ENCODE assay signal across 19 mouse cellular contexts in genomic region chr10:26364326-26364856, GRCm38 (mm10). TPM values are rescaled to one million over a fixed set of nuclear protein-coding genes. Genes with fewer than 3 reads are reported as not detected.
DNase-seq lines count a peak whose midpoint lies in the region; ATAC-seq lines count a peak whose summit lies in the region.
"Had no signal": no experiment of that assay in that cellular context is flagged by ENCODE, and none has a peak within 500 bp of the region (broad histone marks: within the 10 kb centered on the region; RNA-seq: fewer than 3 reads in every experiment).

No protein-coding gene starts in this region.

- no peaks in the 10 kb centered on the region; the same call in 1 of the 2 replicates for H3K36me3 ChIP-seq in forebrain, embryonic 11.5 days (ENCODE audit: control insufficient read depth, insufficient read depth, low read length)
- H3K36me3 ChIP-seq: forebrain, embryonic 12.5 days; liver, embryonic 15.5 days had no signal

- no peaks in the 10 kb centered on the region for H3K9me3 ChIP-seq in forebrain, embryonic 11.5 days (ENCODE audit: control insufficient read depth, low read length)
- H3K9me3 ChIP-seq: forebrain, embryonic 12.5 days; limb, embryonic 13.5 days; liver, embryonic 15.5 days had no signal

- ATAC-seq in common myeloid progenitor, adult 5-6 weeks (replicated peaks; ENCODE audit: low read depth, poor library complexity, severe bottlenecking): peak; percentile 86
- no peak for ATAC-seq in forebrain, embryonic 11.5 days (replicated peaks; ENCODE audit: low FRiP score)

- H3K4me2 ChIP-seq in forebrain, embryonic 11.5 days (ENCODE audit: low read depth, low read length, severe bottlenecking): no peak overlapping the region
- H3K4me2 ChIP-seq: forebrain, embryonic 12.5 days; heart, embryonic 11.5 days; limb, embryonic 13.5 days; liver, embryonic 15.5 days had no signal

- peak; percentile 6 to 20 for DNase-seq in spleen, postnatal 10 days (ENCODE audit: low spot score in 2 of 2)
- no peak for DNase-seq in spleen, postnatal 4 days (ENCODE audit: low spot score in 2 of 2)
- peak; percentile 64 for DNase-seq in CD4-positive helper T cell, adult 2 months (ENCODE audit: low read depth, low spot score)
- DNase-seq in natural killer cell, adult 2 months (ENCODE audit: low spot score in 2 of 2): peak; percentile 16 to 17
- DNase-seq in forebrain, embryonic 11.5 days (ENCODE audit: low spot score): no peak
- no peak for DNase-seq in kidney, postnatal 4 days
- DNase-seq: adrenal gland, postnatal 36 days; cerebellum, adult 9-10 months; heart, postnatal 36 days; kidney, adult 2 months; kidney, postnatal 25 days; lung, postnatal 10 days had no signal

- H3K4me3 ChIP-seq in forebrain, embryonic 11.5 days (ENCODE audit: low read depth, low read length): no peak overlapping the region
- H3K4me3 ChIP-seq: forebrain, embryonic 12.5 days; limb, embryonic 13.5 days; liver, embryonic 15.5 days; myocyte had no signal

- WGBS in forebrain, embryonic 11.5 days: 88% methylated on average over 8 of the region's 8 CpGs

- H3K9ac ChIP-seq in forebrain, embryonic 11.5 days (ENCODE audit: low read length): no peak overlapping the region
- H3K9ac ChIP-seq: forebrain, embryonic 12.5 days; limb, embryonic 13.5 days; liver, embryonic 15.5 days had no signal

- no peaks in the 10 kb centered on the region for H3K4me1 ChIP-seq in forebrain, embryonic 11.5 days (replicated peaks; ENCODE audit: control insufficient read depth, insufficient read depth, low read length)
- H3K4me1 ChIP-seq: limb, embryonic 13.5 days; liver, embryonic 15.5 days had no signal

- H3K27me3 ChIP-seq in forebrain, embryonic 11.5 days (ENCODE audit: control insufficient read depth, insufficient read depth, low read length): no peaks in the 10 kb centered on the region
- H3K27me3 ChIP-seq: forebrain, embryonic 12.5 days; limb, embryonic 13.5 days; liver, embryonic 15.5 days had no signal

- H3K27ac ChIP-seq in forebrain, embryonic 11.5 days (ENCODE audit: low read depth, low read length): no peak overlapping the region
- H3K27ac ChIP-seq: forebrain, embryonic 12.5 days; hindbrain, postnatal 0 days; limb, embryonic 13.5 days; liver, embryonic 15.5 days had no signal

RNA-seq across cellular contexts. Expression of gene L3mbtl3, which starts 11.4 kb away (rescaled TPM):
- total RNA-seq in common myeloid progenitor, adult 5-6 weeks (2017): 27.2 and 31.3 TPM in 2 replicates
- polyA plus RNA-seq in forebrain, embryonic 11.5 days (2014; fragmentation: Nextera tagmentation; extraction: Ambion mirVana): 21.5 and 23.2 TPM in 2 replicates

Comparison
In these comparisons a context has a peak if more than half of its experiments do, and no peak if none do; other contexts are left out.
1. DNase-seq: peak in spleen, postnatal 10 days (2 of 2), CD4-positive helper T cell, adult 2 months (single experiment) and natural killer cell, adult 2 months (2 of 2); none in spleen, postnatal 4 days (0 of 2), forebrain, embryonic 11.5 days (single experiment) and kidney, postnatal 4 days (0 of 2).